Mouse (Mus musculus) forebrain, embryonic 10.5 days (tissue): ENCODE measurements around the gene Trak1. TPM values are rescaled to one million over a fixed set of nuclear protein-coding genes. Genes with fewer than 3 reads are reported as not detected.

Source experiments
- DNase-seq: peaks from one replicate; pipeline ENCODE4 v3.0.0-alpha.2; 2017; ENCODE audit warnings: low spot score; ENCODE audit errors: extremely low spot score
- H3K27ac ChIP-seq: fragments of 300-500 bp; sonication (generic); 2 replicates; pipeline ENCODE4 v1.5.1; 2016; ENCODE audit warnings: mild to moderate bottlenecking
- H3K27me3 ChIP-seq: fragments of 300-500 bp; sonication (generic); 2 replicates; pipeline ENCODE4 v1.6.1; 2016; ENCODE audit warnings: mild to moderate bottlenecking; ENCODE audit not compliant: poor library complexity, severe bottlenecking
- H3K36me3 ChIP-seq: fragments of 300-500 bp; sonication (generic); replicated peaks from 2 replicates; pipeline ENCODE4 v1.6.1; 2016; ENCODE audit warnings: mild to moderate bottlenecking, moderate library complexity
- H3K4me1 ChIP-seq: fragments of 300-500 bp; sonication (generic); 2 replicates; pipeline ENCODE4 v1.6.1; 2016
- H3K4me3 ChIP-seq: fragments of 300-500 bp; sonication (generic); 2 replicates; pipeline ENCODE4 v1.5.1; 2016; ENCODE audit warnings: mild to moderate bottlenecking, moderate library complexity
- H3K9me3 ChIP-seq: fragments of 300-500 bp; sonication (generic); 2 replicates; pipeline ENCODE4 v1.6.1; 2016; ENCODE audit warnings: mild to moderate bottlenecking, moderate library complexity
- WGBS: fragments of 180-500 bp; shearing (Covaris S2); methylation state at CpG from one replicate; pipeline ENCODE4 v1.1.7; 2016; 5-methylcytosine and 5-hydroxymethylcytosine counted together
- polyA plus RNA-seq: library from polyadenylated mRNA; unstranded; fragments of >200 nt; fragmentation: Nextera tagmentation; extraction: Ambion mirVana; gene quantifications from 2 replicates; pipeline ENCODE4 v1.2.1, GENCODE M21; 2016

Gene Trak1
- polyA plus RNA-seq, 1 experiment from 2014 or later, result 27.4 TPM

GRCm38 (mm10) chr9:121373107-121373506 is 75.8 kb downstream of the Trak1 start:
- peak overlapping the region; percentile 89 for H3K27ac ChIP-seq
- H3K4me1 ChIP-seq, result peaks cover 54% of the 10 kb centered on the region
- H3K9me3 ChIP-seq, result no peaks in the 10 kb centered on the region

GRCm38 (mm10) chr9:121373512-121373911 is 76.2 kb downstream of the Trak1 start:
- no peaks in the 10 kb centered on the region; the same call in 1 of the 2 replicates for H3K27me3 ChIP-seq
- peaks cover 54% of the 10 kb centered on the region for H3K4me1 ChIP-seq
- 50% methylated on average over 4 of the region's 4 CpGs for WGBS
- H3K9me3 ChIP-seq, result no peaks in the 10 kb centered on the region
- peaks cover 14% of the 10 kb centered on the region for H3K36me3 ChIP-seq
- H3K4me3 ChIP-seq, result no peak overlapping the region
- DNase-seq, result no peak
- peak overlapping the region; percentile 89 for H3K27ac ChIP-seq

More at GRCm38 (mm10) chr9:121373107-121373506, 75.8 kb downstream of the Trak1 start:
- DNase-seq, result no peak
- Histone ChIP-seq H3K4me3 (no peak overlapping the region), H3K36me3 (peaks cover 14% of the 10 kb centered on the region), H3K27me3 (no peaks in the 10 kb centered on the region; the same call in 1 of the 2 replicates)
- WGBS, result 24% methylated on average over 13 of the region's 13 CpGs

DNA sequence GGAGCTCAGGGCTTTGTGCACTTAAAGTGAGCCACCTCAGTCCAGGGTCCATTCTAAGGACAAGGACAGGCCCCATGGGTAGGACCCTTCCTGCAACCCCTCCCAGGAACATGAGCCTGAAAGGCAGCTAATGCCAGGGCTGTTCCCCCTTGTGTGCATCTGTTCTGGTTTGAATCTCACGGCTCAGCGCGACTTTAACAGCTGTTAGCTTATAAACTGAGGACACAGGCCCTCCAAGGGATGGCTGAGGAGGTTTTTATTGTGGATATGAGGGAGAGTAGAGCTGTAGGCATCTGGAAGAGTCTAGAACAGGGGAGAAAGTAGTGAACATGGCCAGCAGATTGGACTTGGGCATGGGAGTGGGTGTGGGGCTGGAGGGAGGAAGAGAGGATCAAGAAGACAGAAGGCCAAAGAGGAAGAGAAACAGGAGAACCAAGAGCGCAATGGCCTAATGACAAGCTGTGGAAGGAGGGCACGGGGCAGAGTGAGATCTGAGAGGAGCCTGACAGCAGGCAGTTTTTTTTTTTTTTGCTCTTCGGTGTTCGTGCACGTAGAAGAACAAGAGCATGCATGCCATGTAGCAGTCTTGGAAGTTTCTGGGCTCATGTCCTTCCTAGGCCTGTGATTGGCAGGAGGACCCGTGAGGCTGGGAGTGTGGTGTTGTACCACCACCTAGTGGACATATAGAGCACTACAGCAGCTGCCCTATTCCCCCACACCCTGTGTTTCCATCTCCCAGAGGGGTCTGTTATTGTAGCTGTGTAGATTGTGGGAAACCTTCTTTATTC is 77.0 kb downstream of the Trak1 start:
- Histone ChIP-seq H3K36me3 (peaks cover 16% of the 10 kb centered on the region), H3K27me3 (no peaks in the 10 kb centered on the region; the same call in 1 of the 2 replicates), H3K4me3 (no peak overlapping the region), H3K27ac (peak overlapping the region; percentile 89), H3K9me3 (no peaks in the 10 kb centered on the region), H3K4me1 (peaks cover 54% of the 10 kb centered on the region)
- 33% methylated on average over 9 of the region's 9 CpGs for WGBS
- DNase-seq, result peak; percentile 77

DNA sequence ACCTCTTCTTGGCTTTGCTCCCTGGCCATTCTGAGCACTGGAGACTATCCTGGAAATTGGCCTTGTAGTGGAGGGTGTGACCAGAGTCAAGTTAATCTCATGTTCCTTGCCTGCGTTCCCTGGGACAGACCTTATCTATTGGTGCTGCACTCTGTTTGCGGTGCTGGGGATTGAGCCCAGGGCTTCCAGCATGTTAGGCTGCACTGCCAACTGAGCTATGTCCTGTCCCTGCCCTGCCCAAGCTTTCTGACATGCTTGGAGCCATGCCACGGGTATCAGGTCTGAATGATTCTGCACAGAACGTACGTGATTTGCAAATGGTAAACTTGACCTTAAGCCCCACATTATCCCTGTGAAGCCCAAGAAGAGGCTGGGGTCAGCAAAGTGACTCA is 77.6 kb downstream of the Trak1 start:
- H3K9me3 ChIP-seq, result no peaks in the 10 kb centered on the region
- peaks cover 16% of the 10 kb centered on the region for H3K36me3 ChIP-seq
- DNase-seq, result no peak
- H3K4me3 ChIP-seq, result no peak overlapping the region
- no peaks in the 10 kb centered on the region; the same call in 1 of the 2 replicates for H3K27me3 ChIP-seq
- H3K27ac ChIP-seq, result peak overlapping the region; percentile 89; the same call in 1 of the 2 replicates
- 89% methylated on average over 5 of the region's 5 CpGs for WGBS
- H3K4me1 ChIP-seq, result peaks cover 48% of the 10 kb centered on the region

- Histone ChIP-seq H3K4me1 (peaks cover 36% of the 10 kb centered on the region), H3K4me3 (no peak overlapping the region), H3K27me3 (no peaks in the 10 kb centered on the region), H3K27ac (no peak overlapping the region), H3K9me3 (no peaks in the 10 kb centered on the region), H3K36me3 (peaks cover 16% of the 10 kb centered on the region)
- no peak for DNase-seq
- WGBS, result 90% methylated on average over 5 of the region's 5 CpGs
Observed at GRCm38 (mm10) chr9:121376094-121376493, 78.8 kb downstream of the Trak1 start.

DNA sequence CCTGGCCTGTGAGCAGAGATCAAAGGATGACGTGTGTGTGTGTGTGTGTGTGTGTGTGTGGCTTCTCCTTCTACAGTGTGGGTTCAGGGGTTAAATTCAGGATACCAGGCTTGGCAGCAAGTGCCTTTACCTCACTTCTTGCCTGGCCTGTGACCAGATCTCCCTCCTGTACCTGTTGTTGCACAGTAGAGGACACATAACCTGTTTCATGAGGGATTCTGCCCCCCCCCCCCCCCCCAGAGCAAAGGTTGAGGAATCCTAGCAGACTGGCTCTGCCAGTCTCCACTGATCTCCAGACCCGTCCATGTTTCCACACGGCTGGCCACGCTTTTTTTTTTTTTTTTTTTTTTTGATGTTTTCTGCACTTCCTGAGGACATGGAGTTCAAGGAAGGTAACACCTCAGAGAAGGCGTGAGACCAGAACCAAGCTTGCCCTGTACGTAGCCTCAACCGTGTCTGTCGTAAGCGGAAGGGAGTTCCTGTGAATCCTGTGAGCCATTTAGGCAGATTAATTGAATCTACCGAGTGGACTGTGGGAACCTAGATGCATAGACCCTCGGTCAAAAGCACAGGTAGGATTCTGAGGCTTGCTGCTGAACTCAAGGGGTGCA is 83.1 kb downstream of the Trak1 start:
- DNase-seq, result no peak
- Histone ChIP-seq H3K27ac (no peak overlapping the region), H3K4me3 (no peak overlapping the region), H3K27me3 (no peaks in the 10 kb centered on the region), H3K36me3 (peaks cover 16% of the 10 kb centered on the region), H3K9me3 (no peaks in the 10 kb centered on the region), H3K4me1 (peaks cover 14% of the 10 kb centered on the region)
- 83% methylated on average over 11 of the region's 11 CpGs for WGBS

- 87% methylated on average over 17 of the region's 17 CpGs for WGBS
- DNase-seq, result no peak
- Histone ChIP-seq H3K4me1 (peaks cover 22% of the 10 kb centered on the region), H3K9me3 (no peaks in the 10 kb centered on the region), H3K36me3 (peaks cover 16% of the 10 kb centered on the region), H3K27me3 (no peaks in the 10 kb centered on the region), H3K27ac (no peak overlapping the region), H3K4me3 (no peak overlapping the region)
Observed at GRCm38 (mm10) chr9:121381678-121382297, 84.5 kb downstream of the Trak1 start.

DNA sequence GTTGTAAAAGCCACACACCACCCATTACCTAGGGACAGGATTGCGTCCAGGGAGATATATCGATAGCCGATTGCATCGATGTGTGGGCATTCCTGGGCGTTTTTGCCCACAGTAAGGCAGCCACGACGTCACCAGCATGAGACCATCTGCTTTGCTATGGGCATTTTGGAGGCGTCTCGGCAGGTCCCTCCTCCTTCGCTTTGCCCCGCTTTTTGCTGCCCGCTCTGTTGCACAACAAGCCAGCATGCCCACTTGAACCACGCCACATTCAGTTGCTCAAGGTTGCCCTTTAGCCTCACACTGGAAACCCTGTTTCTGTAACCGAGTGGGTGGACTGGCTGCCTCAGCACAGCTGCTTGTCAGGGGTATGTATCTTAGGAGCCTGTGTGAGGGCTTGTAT is 85.3 kb downstream of the Trak1 start:
- H3K4me3 ChIP-seq, result no peak overlapping the region
- H3K27me3 ChIP-seq, result no peaks in the 10 kb centered on the region
- H3K4me1 ChIP-seq, result peaks cover 24% of the 10 kb centered on the region
- peaks cover 16% of the 10 kb centered on the region for H3K36me3 ChIP-seq
- DNase-seq, result no peak
- 94% methylated on average over 14 of the region's 14 CpGs for WGBS
- H3K9me3 ChIP-seq, result no peaks in the 10 kb centered on the region
- H3K27ac ChIP-seq, result no peak overlapping the region

DNA sequence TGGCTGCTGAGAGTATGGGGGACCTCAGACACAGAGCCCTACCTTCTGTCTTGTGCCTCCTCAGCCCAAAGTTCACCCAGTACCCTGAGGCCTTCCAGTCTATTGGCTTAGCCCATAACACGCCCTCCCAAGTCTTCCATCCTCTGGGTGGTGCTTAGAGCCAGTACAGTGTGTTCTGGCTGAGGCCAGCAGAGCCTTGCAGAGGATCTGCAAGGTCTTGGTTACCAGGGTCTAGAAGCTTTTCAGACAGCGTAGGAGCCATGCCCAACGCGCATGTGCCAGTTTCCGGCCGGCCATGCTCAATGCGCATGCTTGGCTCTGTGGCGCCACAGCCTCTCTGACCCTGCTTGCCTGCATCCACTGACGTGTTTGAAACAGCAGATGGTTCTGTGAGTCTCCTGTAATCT is 85.9 kb downstream of the Trak1 start:
- peaks cover 9% of the 10 kb centered on the region for H3K36me3 ChIP-seq
- H3K9me3 ChIP-seq, result no peaks in the 10 kb centered on the region
- H3K27me3 ChIP-seq, result no peaks in the 10 kb centered on the region
- no peak overlapping the region for H3K4me3 ChIP-seq
- H3K27ac ChIP-seq, result no peak overlapping the region
- peaks cover 30% of the 10 kb centered on the region for H3K4me1 ChIP-seq
- DNase-seq, result no peak
- WGBS, result 91% methylated on average over 9 of the region's 9 CpGs

GRCm38 (mm10) chr9:121384620-121385019 is 87.3 kb downstream of the Trak1 start:
- DNase-seq, result no peak
- WGBS, result 81% methylated on average over 7 of the region's 7 CpGs
- H3K36me3 ChIP-seq, result 0 out of 2 replicates have a peak, but pooled peaks cover 6% of the 10 kb centered on the region
- no peak overlapping the region for H3K4me3 ChIP-seq
- peaks cover 36% of the 10 kb centered on the region for H3K4me1 ChIP-seq
- no peaks in the 10 kb centered on the region for H3K9me3 ChIP-seq
- H3K27ac ChIP-seq, result no peak overlapping the region
- H3K27me3 ChIP-seq, result no peaks in the 10 kb centered on the region

GRCm38 (mm10) chr9:121385091-121385748 is 87.9 kb downstream of the Trak1 start:
- 0 out of 2 replicates have a peak, but pooled peaks cover 10% of the 10 kb centered on the region for H3K36me3 ChIP-seq
- WGBS, result 34% methylated on average over 16 of the region's 16 CpGs
- no peak overlapping the region for H3K4me3 ChIP-seq
- no peaks in the 10 kb centered on the region for H3K9me3 ChIP-seq
- peak; percentile 82 for DNase-seq
- H3K27me3 ChIP-seq, result no peaks in the 10 kb centered on the region
- peaks cover 36% of the 10 kb centered on the region for H3K4me1 ChIP-seq
- peak overlapping the region; percentile 75 for H3K27ac ChIP-seq

DNA sequence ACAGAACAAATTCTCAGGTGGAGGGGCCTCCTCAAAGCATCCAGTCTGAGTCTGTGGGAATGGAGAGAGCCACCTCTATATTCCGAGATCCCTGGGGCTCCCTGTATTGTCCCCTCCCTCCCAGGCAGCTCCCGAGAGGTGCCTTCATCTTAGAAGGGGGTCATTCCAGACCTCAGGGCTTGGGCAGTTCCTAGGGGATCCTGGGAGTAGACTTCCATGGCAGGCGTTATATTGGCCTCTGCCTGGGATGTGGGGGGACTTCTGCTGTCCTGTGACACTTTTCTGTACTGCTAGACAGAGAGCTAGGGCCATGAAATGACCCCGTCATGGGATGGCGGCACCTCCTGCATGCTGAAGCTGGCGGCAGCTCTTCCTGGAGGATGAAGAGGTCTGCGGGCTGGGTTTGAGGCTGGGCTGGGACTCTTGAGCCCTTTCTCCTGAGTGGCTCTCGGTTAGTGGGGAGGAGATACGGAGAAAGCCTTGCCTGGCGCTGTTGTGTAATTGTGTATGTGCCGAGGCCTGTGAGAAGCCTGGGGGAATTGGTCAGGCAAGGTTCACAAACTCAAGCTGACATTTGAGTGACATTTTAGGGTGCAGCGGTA is 88.5 kb downstream of the Trak1 start:
- Histone ChIP-seq H3K9me3 (no peaks in the 10 kb centered on the region), H3K27me3 (no peaks in the 10 kb centered on the region), H3K27ac (peak overlapping the region; percentile 75; the same call in 1 of the 2 replicates), H3K4me3 (no peak overlapping the region), H3K4me1 (peaks cover 36% of the 10 kb centered on the region), H3K36me3 (0 out of 2 replicates have a peak, but pooled peaks cover 10% of the 10 kb centered on the region)
- 90% methylated on average over 12 of the region's 12 CpGs for WGBS
- no peak for DNase-seq
